Mouse (Mus musculus) B cell, adult 62 days (primary cell): Measurements from ENCODE around the gene Dhx58. TPM values are rescaled to one million over a fixed set of nuclear protein-coding genes. Genes with fewer than 3 reads are reported as not detected.

Experiments
- total RNA-seq: library from RNA; stranded (reverse); gene quantifications from 4 replicates; pipeline ENCODE4 v1.2.4, GENCODE M21; 2023

Gene Dhx58
- 14.2 to 20.9 TPM (median 18.3 TPM) in 4 replicates for total RNA-seq

GRCm38 (mm10) chr11:100703851-100704531 lies at the start of gene Dhx58:
Gene Dhx58, minus strand, starts transcription at chr11:100704271.

GRCm38 (mm10) chr11:100738066-100738604 lies 34.1 kb upstream of the Dhx58 start, which contains the start of gene Rab5c:
Gene Rab5c, minus strand, starts transcription at chr11:100738215.

GRCm38 (mm10) chr11:100713735-100714533 lies 9.9 kb upstream of the Dhx58 start, which contains the start of gene Hspb9:
Gene Hspb9, plus strand, starts transcription at chr11:100713850.

GRCm38 (mm10) chr11:100711783-100712615 lies 7.9 kb upstream of the Dhx58 start, which contains the start of gene Kat2a:
Gene Kat2a, minus strand, starts transcription at chr11:100712465.

GRCm38 (mm10) chr11:100692164-100692616 lies 11.9 kb downstream of the Dhx58 start, which contains the start of gene Zfp385c:
Gene Zfp385c, minus strand, starts transcription at chr11:100692455.

Other genes starting within 250 kb of the Dhx58 start
- 20.2 to 23.6 TPM (median 21.0 TPM) in 4 replicates for gene Klhl11, start 231.5 kb downstream of the Dhx58 start, total RNA-seq
- 153 to 164 TPM (median 163 TPM) in 4 replicates for gene Acly, start 176.3 kb downstream of the Dhx58 start, total RNA-seq
- gene Ttc25, start 158.7 kb downstream of the Dhx58 start, total RNA-seq = 0.39 to 1.3 TPM (median 0.70 TPM) in 4 replicates
- gene Cnp, start 129.4 kb downstream of the Dhx58 start, total RNA-seq = 146 to 163 TPM (median 154 TPM) in 4 replicates
- 18.9 to 25.1 TPM (median 22.7 TPM) in 4 replicates for gene Nkiras2, start 85.0 kb downstream of the Dhx58 start, total RNA-seq
- 374 to 427 TPM (median 395 TPM) in 4 replicates for gene Dnajc7, start 84.1 kb downstream of the Dhx58 start, total RNA-seq
- not detected in 4 replicates for gene Zfp385c, start 11.8 kb downstream of the Dhx58 start, total RNA-seq
- 36.7 to 39.7 TPM (median 38.7 TPM) in 4 replicates for gene Kat2a, start 8.2 kb upstream of the Dhx58 start, total RNA-seq
- not detected in 4 replicates for gene Hspb9, start 9.6 kb upstream of the Dhx58 start, total RNA-seq
- gene Rab5c, start 33.9 kb upstream of the Dhx58 start, total RNA-seq = 123 to 134 TPM (median 127 TPM) in 4 replicates
- gene Kcnh4, start 55.7 kb upstream of the Dhx58 start, total RNA-seq = 8.1 to 10.4 TPM (median 9.4 TPM) in 4 replicates
- gene Hcrt, start 58.7 kb upstream of the Dhx58 start, total RNA-seq = not detected in 4 replicates
- 21.1 to 24.9 TPM (median 23.1 TPM) in 4 replicates for gene Ghdc, start 66.7 kb upstream of the Dhx58 start, total RNA-seq
- 63.6 to 80.0 TPM (median 72.1 TPM) in 4 replicates for gene Stat5b, start 146.5 kb upstream of the Dhx58 start, total RNA-seq
- 37.4 to 39.2 TPM (median 38.4 TPM) in 4 replicates for gene Stat5a, start 155.1 kb upstream of the Dhx58 start, total RNA-seq
- gene Stat3, start 235.3 kb upstream of the Dhx58 start, total RNA-seq = 260 to 282 TPM (median 268 TPM) in 4 replicates